Mouse (Mus musculus): ENCODE data around the gene Lrrc58. TPM values are rescaled to one million over a fixed set of nuclear protein-coding genes. Genes with fewer than 3 reads are reported as not detected.

The Lrrc58 gene
- polyA plus RNA-seq, 1 experiment from 2014 or later: 49.0 TPM

Other genes with a start within 250 kb of the Lrrc58 start
- gene Ndufb4, start 213.9 kb upstream of the Lrrc58 start, polyA plus RNA-seq (2015; fragmentation: Nextera tagmentation; extraction: Ambion mirVana): 63.0 and 67.1 TPM in 2 replicates
- gene Fstl1, start 91.5 kb upstream of the Lrrc58 start, polyA plus RNA-seq (2015; fragmentation: Nextera tagmentation; extraction: Ambion mirVana): 126 and 133 TPM in 2 replicates
- not detected in 2 replicates for gene Gm36028, start 7.2 kb upstream of the Lrrc58 start, polyA plus RNA-seq (2015; fragmentation: Nextera tagmentation; extraction: Ambion mirVana)
- 5.0 TPM in 2 replicates for gene Gpr156, start 48.1 kb downstream of the Lrrc58 start, polyA plus RNA-seq (2015; fragmentation: Nextera tagmentation; extraction: Ambion mirVana)
- gene Gsk3b, start 220.6 kb downstream of the Lrrc58 start, polyA plus RNA-seq (2015; fragmentation: Nextera tagmentation; extraction: Ambion mirVana): 156 and 157 TPM in 2 replicates

All from hindbrain, embryonic 13.5 days (tissue).